Mouse (Mus musculus) bone marrow, adult 2 months (tissue): ENCODE data around the gene Tubal3.

Source experiments
- CTCF ChIP-seq: fragments of 200-500 bp; IDR thresholded peaks from 2 replicates; pipeline ENCODE4 v1.5.1; 2011; ENCODE audit warnings: low read length, control low read depth; ENCODE audit not compliant: control insufficient read depth, insufficient read depth
- POLR2A ChIP-seq: fragments of 200-500 bp; IDR thresholded peaks from 2 replicates; pipeline ENCODE4 v1.6.1; 2011; ENCODE audit warnings: low read depth, mild to moderate bottlenecking, control low read depth, low read length, borderline replicate concordance; ENCODE audit not compliant: control insufficient read depth

GRCm38 (mm10) chr13:3951198-3951914 is 33.3 kb downstream of the Tubal3 start:
- TF ChIP-seq POLR2A (no peak), CTCF (peak; percentile 28; the same call in 1 of the 2 replicates)
